Mouse (Mus musculus) kidney, adult 2 months (tissue): Measurements from ENCODE around the gene Ddost.

Experiments
- CTCF ChIP-seq: fragments of 200-500 bp; conservative IDR thresholded peaks from 2 replicates; pipeline ENCODE4 v1.5.1; 2011; ENCODE audit warnings: low read depth, mild to moderate bottlenecking, control low read depth, low read length, moderate library complexity, mixed read lengths; ENCODE audit not compliant: insufficient read depth, insufficient read length
- POLR2A ChIP-seq: fragments of 200-500 bp; IDR thresholded peaks from one replicate; pipeline ENCODE4 v1.6.1; 2011; ENCODE audit warnings: low read depth, low read length, control low read depth

DNA sequence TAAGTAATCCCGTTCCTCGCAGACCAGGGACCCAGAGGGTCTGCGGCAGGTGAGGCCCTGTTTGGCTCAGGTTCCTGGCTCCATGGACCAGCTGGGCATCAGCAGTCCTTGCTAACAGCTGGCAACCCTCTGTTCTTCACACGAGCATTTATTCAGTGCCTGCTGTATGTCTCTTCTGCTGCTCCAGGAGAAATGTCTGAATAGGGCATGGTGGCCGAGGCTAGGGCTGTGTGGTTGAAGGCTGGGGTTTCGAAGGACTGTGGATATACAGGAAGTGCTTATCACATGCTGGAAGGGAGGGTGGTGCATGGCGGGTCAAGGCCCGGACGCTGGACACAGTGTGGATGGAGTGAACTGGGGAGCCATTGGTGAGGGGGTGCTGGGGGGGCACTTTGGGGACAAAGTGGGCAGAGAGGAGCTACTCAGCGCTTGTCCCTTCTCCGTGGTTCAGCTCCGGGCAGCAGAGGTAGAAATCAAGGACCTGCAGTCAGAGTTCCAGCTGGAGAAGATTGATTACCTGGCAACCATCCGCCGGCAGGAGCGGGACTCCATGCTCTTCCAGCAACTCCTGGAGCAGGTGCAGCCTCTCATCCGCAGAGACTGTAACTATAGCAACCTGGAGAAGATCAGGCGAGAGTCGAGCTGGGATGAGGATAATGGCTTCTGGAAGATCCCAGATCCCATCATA is 11.1 kb upstream of the Ddost start:
- TF ChIP-seq CTCF = no peak
- TF ChIP-seq POLR2A = no peak
